ENCODE assay signal across 8 mouse cellular contexts in the genomic region with DNA sequence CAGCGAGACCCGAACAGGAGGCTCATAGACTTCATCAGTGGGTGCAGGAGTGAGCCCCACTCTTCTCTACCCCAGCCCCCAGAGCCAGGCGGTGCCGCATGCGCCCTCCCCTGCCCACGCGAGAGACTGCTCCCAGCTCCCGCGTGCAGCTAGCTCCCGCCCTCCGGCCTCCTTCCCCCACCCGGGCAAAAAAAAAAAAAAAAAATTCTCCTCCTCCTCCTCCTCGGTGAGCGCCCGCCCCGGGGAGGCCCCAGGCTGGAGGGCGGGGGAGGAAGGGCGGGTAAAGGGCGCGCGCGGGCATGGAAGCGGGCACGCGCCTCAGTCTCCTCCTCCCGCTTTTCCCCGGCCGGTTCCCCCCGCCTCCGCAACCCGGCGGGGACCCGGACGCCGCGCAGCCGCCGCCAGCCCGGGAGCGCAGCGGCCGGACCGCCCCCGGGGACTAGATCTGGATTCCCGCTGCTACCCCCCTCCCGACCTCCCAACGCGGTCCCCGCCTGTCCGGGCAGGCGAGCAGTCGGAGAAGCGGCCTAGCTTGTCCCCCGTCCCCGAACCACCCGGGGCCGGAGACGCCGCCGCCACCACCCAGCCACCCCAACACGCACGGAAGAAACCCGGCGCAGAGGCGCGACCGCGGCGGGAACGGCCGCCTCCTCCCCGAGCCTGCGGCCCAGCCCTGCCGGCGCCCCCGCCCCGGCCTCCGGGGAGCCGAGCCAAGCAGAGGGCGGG. TPM values are rescaled to one million over a fixed set of nuclear protein-coding genes. Genes with fewer than 3 reads are reported as not detected.
A peak's percentile ranks its signal among the peaks of the same experiment; 100 is the strongest.
DNase-seq lines count a peak whose midpoint lies in the region; ATAC-seq lines count a peak whose summit lies in the region.

No protein-coding gene starts in this region.

- H3K36me3 ChIP-seq in heart, embryonic 12.5 days = peaks cover 37% of the 10 kb centered on the region
- peaks cover 28% of the 10 kb centered on the region for H3K36me3 ChIP-seq in kidney, embryonic 16.5 days (ENCODE audit: insufficient read depth, low read length)
- H3K36me3 ChIP-seq in liver, embryonic 13.5 days = peaks cover 42% of the 10 kb centered on the region
- peaks cover 11% of the 10 kb centered on the region for H3K36me3 ChIP-seq in splenic B cell, adult 2 months (ENCODE audit: control insufficient read depth, insufficient read depth, low read length, poor library complexity, severe bottlenecking)

- H3K4me1 ChIP-seq in heart, embryonic 12.5 days (replicated peaks) = peaks cover 21% of the 10 kb centered on the region
- peaks cover 17% of the 10 kb centered on the region for H3K4me1 ChIP-seq in kidney, embryonic 16.5 days (ENCODE audit: insufficient read depth, low read length)
- H3K4me1 ChIP-seq in liver, embryonic 13.5 days (replicated peaks) = peaks cover 64% of the 10 kb centered on the region

- peak; percentile 61 for ATAC-seq in erythroblast, adult 5-6 weeks (replicated peaks; ENCODE audit: low FRiP score, poor library complexity, severe bottlenecking)
- ATAC-seq in heart, embryonic 12.5 days (ENCODE audit: insufficient number of reproducible peaks, low FRiP score) = peak; percentile 71
- ATAC-seq in kidney, embryonic 16.5 days (ENCODE audit: low FRiP score, low TSS enrichment) = peak; percentile 32
- peak; percentile 57 for ATAC-seq in liver, embryonic 13.5 days (ENCODE audit: low read depth)

- no peaks in the 10 kb centered on the region for H3K27me3 ChIP-seq in heart, embryonic 12.5 days (replicated peaks)
- no peaks in the 10 kb centered on the region for H3K27me3 ChIP-seq in kidney, embryonic 16.5 days (ENCODE audit: insufficient read depth, low read length)
- H3K27me3 ChIP-seq in liver, embryonic 13.5 days = peaks cover 6% of the 10 kb centered on the region; the same call in 1 of the 2 replicates
- H3K27me3 ChIP-seq in splenic B cell, adult 2 months (ENCODE audit: control insufficient read depth, insufficient read depth, low read length, poor library complexity, severe bottlenecking) = no peaks in the 10 kb centered on the region

- peak overlapping the region; percentile 99 for H3K27ac ChIP-seq in heart, embryonic 12.5 days (ENCODE audit: poor library complexity, severe bottlenecking)
- H3K27ac ChIP-seq in kidney, embryonic 16.5 days (ENCODE audit: low read length) = peak overlapping the region; percentile 98
- peak overlapping the region; percentile 99 for H3K27ac ChIP-seq in liver, embryonic 13.5 days

- DNase-seq in B cell, adult 2 months = peak; percentile 82 to 87
- peak; percentile 93 for DNase-seq in brain, adult 2 months (ENCODE audit: low read depth, low spot score)
- peak; percentile 91 for DNase-seq in liver, embryonic 13.5 days
- DNase-seq in natural killer cell, adult 2 months (ENCODE audit: low spot score in 2 of 2) = peak; percentile 63 to 77
- DNase-seq in splenic B cell, adult 2 months (ENCODE audit: low read depth, low spot score) = peak; percentile 88

- peak overlapping the region; percentile 91 for H3K4me3 ChIP-seq in heart, embryonic 12.5 days
- peak overlapping the region; percentile 98 for H3K4me3 ChIP-seq in kidney, embryonic 16.5 days (ENCODE audit: low read length)
- peak overlapping the region; percentile 99 for H3K4me3 ChIP-seq in liver, embryonic 13.5 days (replicated peaks)

- under 1% methylated on average over 69 of the region's 80 CpGs for WGBS in heart, embryonic 12.5 days
- WGBS in kidney, embryonic 16.5 days = under 1% methylated on average over 46 of the region's 80 CpGs
- WGBS in liver, embryonic 13.5 days (ENCODE audit: insufficient replicate concordance) = under 1% methylated on average over 56 of the region's 80 CpGs

- no peaks in the 10 kb centered on the region for H3K9me3 ChIP-seq in heart, embryonic 12.5 days (replicated peaks)
- no peaks in the 10 kb centered on the region for H3K9me3 ChIP-seq in kidney, embryonic 16.5 days (ENCODE audit: low read length)
- no peaks in the 10 kb centered on the region for H3K9me3 ChIP-seq in liver, embryonic 13.5 days (replicated peaks)

- H3K9ac ChIP-seq in heart, embryonic 12.5 days = peak overlapping the region; percentile 98
- peak overlapping the region; percentile 100 for H3K9ac ChIP-seq in kidney, embryonic 16.5 days (replicated peaks; ENCODE audit: low read length)
- H3K9ac ChIP-seq in liver, embryonic 13.5 days = peak overlapping the region; percentile 100

- H3K4me2 ChIP-seq in heart, embryonic 12.5 days = peak overlapping the region; percentile 89
- peak overlapping the region; percentile 96 for H3K4me2 ChIP-seq in kidney, embryonic 16.5 days (replicated peaks; ENCODE audit: low read depth, low read length)
- H3K4me2 ChIP-seq in liver, embryonic 13.5 days = peak overlapping the region; percentile 99

RNA-seq across cellular contexts. Expression of a gene that starts 2.8 kb away (rescaled TPM):
- 19.0 and 22.8 TPM in 2 replicates for total RNA-seq in erythroblast, adult 5-6 weeks (2015; ENCODE audit: low replicate concordance)
- total RNA-seq in erythroblast, adult 5-6 weeks (2017; ENCODE audit: low replicate concordance) = 119 and 258 TPM in 2 replicates
- 65.4 and 68.6 TPM in 2 replicates for polyA plus RNA-seq in heart, embryonic 12.5 days (2016; fragmentation: Nextera tagmentation; extraction: Ambion mirVana)
- polyA plus RNA-seq in kidney, embryonic 16.5 days (2015; fragmentation: Nextera tagmentation; extraction: Ambion mirVana) = 94.7 and 97.3 TPM in 2 replicates
- 70.0 and 81.5 TPM in 2 replicates for polyA plus RNA-seq in liver, embryonic 13.5 days (2015; fragmentation: Nextera tagmentation; extraction: Ambion mirVana)

RNA-seq across cellular contexts. Expression of a gene that starts 20.3 kb away (rescaled TPM):
- 6.3 and 10.4 TPM in 2 replicates for total RNA-seq in erythroblast, adult 5-6 weeks (2015; ENCODE audit: low replicate concordance)
- total RNA-seq in erythroblast, adult 5-6 weeks (2017; ENCODE audit: low replicate concordance) = 5.7 and 9.3 TPM in 2 replicates
- polyA plus RNA-seq in heart, embryonic 12.5 days (2016; fragmentation: Nextera tagmentation; extraction: Ambion mirVana) = 10.9 and 11.8 TPM in 2 replicates
- 12.4 and 13.3 TPM in 2 replicates for polyA plus RNA-seq in kidney, embryonic 16.5 days (2015; fragmentation: Nextera tagmentation; extraction: Ambion mirVana)
- 4.6 and 4.9 TPM in 2 replicates for polyA plus RNA-seq in liver, embryonic 13.5 days (2015; fragmentation: Nextera tagmentation; extraction: Ambion mirVana)

RNA-seq across cellular contexts. Expression of a gene that starts 32.0 kb away (rescaled TPM):
- total RNA-seq in erythroblast, adult 5-6 weeks (2015; ENCODE audit: low replicate concordance) = 15.9 and 17.1 TPM in 2 replicates
- total RNA-seq in erythroblast, adult 5-6 weeks (2017; ENCODE audit: low replicate concordance) = 17.0 and 28.0 TPM in 2 replicates
- 35.7 and 38.9 TPM in 2 replicates for polyA plus RNA-seq in heart, embryonic 12.5 days (2016; fragmentation: Nextera tagmentation; extraction: Ambion mirVana)
- 64.4 and 66.7 TPM in 2 replicates for polyA plus RNA-seq in kidney, embryonic 16.5 days (2015; fragmentation: Nextera tagmentation; extraction: Ambion mirVana)
- 22.8 and 24.9 TPM in 2 replicates for polyA plus RNA-seq in liver, embryonic 13.5 days (2015; fragmentation: Nextera tagmentation; extraction: Ambion mirVana)

RNA-seq across cellular contexts. Expression of a gene that starts 48.2 kb away (rescaled TPM):
- not detected in 2 replicates for total RNA-seq in erythroblast, adult 5-6 weeks (2015; ENCODE audit: low replicate concordance)
- total RNA-seq in erythroblast, adult 5-6 weeks (2017; ENCODE audit: low replicate concordance) = not detected in 2 replicates
- 0.06 and 0.13 TPM in 2 replicates for polyA plus RNA-seq in heart, embryonic 12.5 days (2016; fragmentation: Nextera tagmentation; extraction: Ambion mirVana)
- polyA plus RNA-seq in kidney, embryonic 16.5 days (2015; fragmentation: Nextera tagmentation; extraction: Ambion mirVana) = not detected in 2 replicates
- polyA plus RNA-seq in liver, embryonic 13.5 days (2015; fragmentation: Nextera tagmentation; extraction: Ambion mirVana) = 0.06 and 0.08 TPM in 2 replicates

RNA-seq across cellular contexts. Expression of a gene that starts 49.3 kb away (rescaled TPM):
- total RNA-seq in erythroblast, adult 5-6 weeks (2015; ENCODE audit: low replicate concordance) = 4,977 and 5,433 TPM in 2 replicates
- 6,454 and 7,565 TPM in 2 replicates for total RNA-seq in erythroblast, adult 5-6 weeks (2017; ENCODE audit: low replicate concordance)
- 114 and 116 TPM in 2 replicates for polyA plus RNA-seq in heart, embryonic 12.5 days (2016; fragmentation: Nextera tagmentation; extraction: Ambion mirVana)
- polyA plus RNA-seq in kidney, embryonic 16.5 days (2015; fragmentation: Nextera tagmentation; extraction: Ambion mirVana) = 9.0 and 9.6 TPM in 2 replicates
- polyA plus RNA-seq in liver, embryonic 13.5 days (2015; fragmentation: Nextera tagmentation; extraction: Ambion mirVana) = 734 and 914 TPM in 2 replicates

Comparison
In these comparisons a context has a peak if more than half of its experiments do, and no peak if none do; other contexts are left out.
1. Peak in every context shown above with its lines: DNase-seq, ATAC-seq, H3K4me3 ChIP-seq and H3K27ac ChIP-seq.